Mouse (Mus musculus) brain, embryonic 18.5 days (tissue): ENCODE measurements around the gene Pth1r.
"Not testable (repeated sequence)": the region's sequence is repeated elsewhere in the genome, so short reads cannot be mapped to it uniquely, and the experiment has no call there.

Experiments used
- DNase-seq: peaks from one replicate; pipeline ENCODE4 v3.0.0-alpha.2; 2012; ENCODE audit warnings: low read depth, low spot score

Pth1r gene

GRCm38 (mm10) chr9:110683574-110684099 lies 63.3 kb downstream of the Pth1r start:
- no peak for DNase-seq

- DNase-seq, result not testable (repeated sequence)
These were observed 64.2 kb downstream of the Pth1r start for GRCm38 (mm10) chr9:110682697-110683096.

GRCm38 (mm10) chr9:110682255-110682654 lies 64.7 kb downstream of the Pth1r start:
- DNase-seq, result no peak

GRCm38 (mm10) chr9:110681817-110682216 lies 65.1 kb downstream of the Pth1r start:
- DNase-seq, result no peak

GRCm38 (mm10) chr9:110680736-110681507 lies 66.0 kb downstream of the Pth1r start:
- DNase-seq, result no peak

GRCm38 (mm10) chr9:110678886-110679285 lies 68.1 kb downstream of the Pth1r start:
- no peak for DNase-seq

- no peak for DNase-seq
These were observed 70.4 kb downstream of the Pth1r start for GRCm38 (mm10) chr9:110676492-110676911.

- DNase-seq, result no peak
These were observed 73.7 kb downstream of the Pth1r start for GRCm38 (mm10) chr9:110673107-110673752.

GRCm38 (mm10) chr9:110672462-110673106 lies 74.4 kb downstream of the Pth1r start:
- no peak for DNase-seq
